8 mouse cellular contexts compared by ENCODE assay signal in genomic region chr11:63518847-63519246, GRCm38 (mm10).
DNase-seq lines count a peak whose midpoint lies in the region; ATAC-seq lines count a peak whose summit lies in the region.

No protein-coding gene starts in this region.

- ATAC-seq in frontal cortex, adult (ENCODE audit: low TSS enrichment) = peak; percentile 31; the same call in 1 of the 2 replicates

- DNase-seq in frontal cortex, postnatal 14 days (ENCODE audit: low spot score in 2 of 2) = no peak
- DNase-seq in ovary, postnatal 36 days (ENCODE audit: low spot score) = peak; percentile 5
- DNase-seq in ovary, adult 18-20 months (ENCODE audit: low spot score) = no peak
- DNase-seq in heart, postnatal 4 days = peak; percentile 61
- DNase-seq in lung, postnatal 14 days = peak; percentile 56
- DNase-seq in frontal cortex, adult 2 months (ENCODE audit: extremely low spot score in 1 of 2, low spot score in 1 of 2) = no peak
- no peak for DNase-seq in natural killer cell, adult 2 months (ENCODE audit: low spot score in 2 of 2)

Comparison
In these comparisons a context has a peak if more than half of its experiments do, and no peak if none do; other contexts are left out.
1. DNase-seq: peak in ovary, postnatal 36 days (single experiment), heart, postnatal 4 days (single experiment) and lung, postnatal 14 days (single experiment); none in frontal cortex, postnatal 14 days (0 of 2), ovary, adult 18-20 months (single experiment), frontal cortex, adult 2 months (0 of 2) and natural killer cell, adult 2 months (0 of 2).